Mouse (Mus musculus) hindbrain, embryonic 11.5 days (tissue): ENCODE data around the gene Msmb. TPM values are rescaled to one million over a fixed set of nuclear protein-coding genes. Genes with fewer than 3 reads are reported as not detected.

Source experiments
- ATAC-seq: fragments of 200-750 bp; cut with Nextera tagmentation; 2 replicates; pipeline ENCODE4 v1.8.0; 2017; ENCODE audit warnings: mild to moderate bottlenecking, moderate TSS enrichment, moderate library complexity; ENCODE audit not compliant: low FRiP score
- DNase-seq: peaks from one replicate; pipeline ENCODE4 v3.0.0-alpha.2; 2015; ENCODE audit warnings: low spot score
- H3K27ac ChIP-seq: fragments of 300-500 bp; sonication (generic); 2 replicates; pipeline ENCODE4 v1.5.1; 2014; ENCODE audit warnings: mild to moderate bottlenecking, low read depth, low read length
- H3K27me3 ChIP-seq: fragments of 300-500 bp; sonication (generic); 2 replicates; pipeline ENCODE4 v1.6.1; 2014; ENCODE audit warnings: mild to moderate bottlenecking, low read length, moderate library complexity, mixed read lengths; ENCODE audit not compliant: control insufficient read depth, insufficient read depth
- H3K36me3 ChIP-seq: fragments of 300-500 bp; sonication (generic); 2 replicates; pipeline ENCODE4 v1.6.1; 2014; ENCODE audit warnings: mild to moderate bottlenecking, low read length, moderate library complexity, mixed read lengths; ENCODE audit not compliant: control insufficient read depth, insufficient read depth
- H3K4me1 ChIP-seq: fragments of 300-500 bp; sonication (generic); replicated peaks from 2 replicates; pipeline ENCODE4 v1.6.1; 2014; ENCODE audit warnings: low read length, mixed read lengths; ENCODE audit not compliant: control insufficient read depth, insufficient read depth
- H3K4me2 ChIP-seq: fragments of 300-500 bp; sonication (generic); replicated peaks from 2 replicates; pipeline ENCODE4 v1.6.1; 2014; ENCODE audit warnings: mild to moderate bottlenecking, low read depth, low read length
- H3K4me3 ChIP-seq: fragments of 300-500 bp; sonication (generic); 2 replicates; pipeline ENCODE4 v1.5.1; 2014; ENCODE audit warnings: low read depth, low read length
- H3K9ac ChIP-seq: fragments of 300-500 bp; sonication (generic); 2 replicates; pipeline ENCODE4 v1.6.1; 2014; ENCODE audit warnings: low read depth, low read length
- H3K9me3 ChIP-seq: fragments of 300-500 bp; sonication (generic); 2 replicates; pipeline ENCODE4 v1.6.1; 2016; ENCODE audit warnings: low read length; ENCODE audit not compliant: control insufficient read depth
- WGBS: fragments of 180-500 bp; shearing (Covaris S2); extraction: QIAGEN DNeasy Blood & Tissue Kit; methylation state at CpG from one replicate; pipeline ENCODE4 v1.1.7; 2014; 5-methylcytosine and 5-hydroxymethylcytosine counted together
- polyA plus RNA-seq: library from polyadenylated mRNA; unstranded; fragments of >200 nt; fragmentation: Nextera tagmentation; extraction: Ambion mirVana; gene quantifications from 2 replicates; pipeline ENCODE4 v1.2.1, GENCODE M21; 2014

Msmb gene
- not detected in 2 replicates for polyA plus RNA-seq

DNA sequence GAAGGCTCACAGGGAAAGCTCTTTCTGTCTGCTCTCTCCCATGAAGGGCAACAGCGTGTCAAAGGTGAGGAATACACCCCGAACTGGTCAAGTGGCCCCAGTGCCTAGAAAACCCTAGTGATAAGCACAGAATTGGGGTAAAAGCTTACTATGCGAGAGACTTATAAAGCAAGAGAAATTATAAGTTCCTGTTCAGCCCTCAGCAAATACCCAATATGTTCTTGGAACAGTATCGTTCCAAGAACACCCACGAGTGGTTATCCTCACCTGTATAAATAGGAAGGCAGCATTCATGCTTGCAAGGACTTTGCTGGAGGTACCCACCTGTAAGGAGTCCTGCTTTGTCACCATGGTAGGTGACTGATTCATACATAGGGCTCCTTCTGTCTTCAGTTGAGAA, at the start of gene Msmb:
Msmb (plus strand) TSS at position 301 of the 400 bp plus-strand sequence.
- Histone ChIP-seq H3K36me3 (no peaks in the 10 kb centered on the region), H3K4me2 (no peak within 1 kb of the TSS), H3K27me3 (no peaks in the 10 kb centered on the region), H3K9ac (no peak within 1 kb of the TSS), H3K4me1 (no peaks in the 10 kb centered on the region), H3K27ac (no peak within 1 kb of the TSS), H3K9me3 (no peaks in the 10 kb centered on the region), H3K4me3 (no peak within 1 kb of the TSS)
- no peak for DNase-seq
- 91% methylated on average over 5 of the region's 5 CpGs for WGBS
- ATAC-seq = no peak

DNA sequence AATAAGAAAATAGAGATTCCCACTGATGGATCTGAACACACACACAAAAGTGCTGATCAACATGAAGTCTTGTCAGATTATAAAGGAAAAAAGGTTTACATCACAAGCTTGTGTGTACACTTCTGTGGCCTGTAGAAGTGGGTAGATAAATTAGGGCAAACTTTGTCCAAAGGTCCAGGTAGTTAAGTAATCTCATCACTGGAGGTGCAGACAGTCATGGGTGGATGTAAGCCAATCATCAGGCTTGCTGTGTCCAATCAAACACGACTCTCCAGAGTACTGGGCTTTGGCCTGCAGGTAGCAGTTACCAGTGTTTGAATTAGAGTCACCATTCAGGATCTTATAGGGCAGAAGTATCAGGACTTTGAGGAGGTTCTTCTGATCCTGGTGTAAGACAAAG, 48.8 kb upstream of the Msmb start:
- ATAC-seq = no peak

GRCm38 (mm10) chr14:32093500-32094117, 48.2 kb upstream of the Msmb start:
- Histone ChIP-seq H3K4me2 (no peak overlapping the region), H3K27me3 (no peaks in the 10 kb centered on the region), H3K36me3 (0 out of 2 replicates have a peak, but pooled peaks cover 3% of the 10 kb centered on the region), H3K27ac (no peak overlapping the region), H3K4me3 (no peak overlapping the region), H3K4me1 (no peaks in the 10 kb centered on the region), H3K9me3 (no peaks in the 10 kb centered on the region), H3K9ac (no peak overlapping the region)
- ATAC-seq = no peak
- 93% methylated on average over 11 of the region's 11 CpGs for WGBS
- DNase-seq = no peak

More for the DNA sequence above, 48.8 kb upstream of the Msmb start:
- Histone ChIP-seq H3K27ac (no peak overlapping the region), H3K4me1 (no peaks in the 10 kb centered on the region), H3K36me3 (0 out of 2 replicates have a peak, but pooled peaks cover 3% of the 10 kb centered on the region), H3K4me2 (no peak overlapping the region), H3K9ac (no peak overlapping the region), H3K27me3 (no peaks in the 10 kb centered on the region), H3K4me3 (no peak overlapping the region), H3K9me3 (no peaks in the 10 kb centered on the region)
- no peak for DNase-seq
- 68% methylated on average over 1 of the region's 1 CpGs for WGBS

DNA sequence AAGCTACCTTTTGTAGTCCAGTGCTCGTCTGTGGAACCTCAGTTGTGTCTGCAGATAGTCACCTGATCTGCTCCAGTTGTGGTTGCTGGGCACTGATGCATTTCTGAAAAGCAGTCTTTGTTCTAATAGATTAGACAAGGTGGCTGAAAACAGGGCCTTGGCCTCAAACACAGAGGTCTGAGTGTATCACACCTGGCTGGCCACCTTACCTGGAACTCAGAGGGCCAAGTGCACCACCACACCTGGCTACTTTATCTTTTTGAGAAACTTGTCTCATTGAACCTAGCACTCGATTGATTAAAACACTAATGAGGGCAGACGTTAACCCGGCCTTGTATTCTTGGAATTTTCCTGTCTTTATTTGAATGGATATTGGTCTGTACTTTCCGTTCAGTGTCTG, 46.2 kb upstream of the Msmb start:
- no peaks in the 10 kb centered on the region for H3K27me3 ChIP-seq
- H3K36me3 ChIP-seq = peaks cover 12% of the 10 kb centered on the region; the same call in 1 of the 2 replicates
- ATAC-seq = no peak
- H3K9ac ChIP-seq = no peak overlapping the region
- no peak overlapping the region for H3K27ac ChIP-seq
- no peaks in the 10 kb centered on the region for H3K4me1 ChIP-seq
- H3K4me2 ChIP-seq = no peak overlapping the region
- DNase-seq = no peak
- no peak overlapping the region for H3K4me3 ChIP-seq
- 91% methylated on average over 5 of the region's 5 CpGs for WGBS
- no peaks in the 10 kb centered on the region for H3K9me3 ChIP-seq

GRCm38 (mm10) chr14:32096740-32097139, 45.1 kb upstream of the Msmb start:
- Histone ChIP-seq H3K4me1 (no peaks in the 10 kb centered on the region), H3K27ac (no peak overlapping the region), H3K36me3 (peaks cover 12% of the 10 kb centered on the region; the same call in 1 of the 2 replicates), H3K4me2 (no peak overlapping the region), H3K9me3 (no peaks in the 10 kb centered on the region), H3K4me3 (no peak overlapping the region), H3K9ac (no peak overlapping the region), H3K27me3 (no peaks in the 10 kb centered on the region)
- no peak for ATAC-seq
- DNase-seq = no peak
- 81% methylated on average over 5 of the region's 5 CpGs for WGBS

- H3K27me3 ChIP-seq = no peaks in the 10 kb centered on the region
- H3K27ac ChIP-seq = no peak overlapping the region
- H3K36me3 ChIP-seq = peaks cover 12% of the 10 kb centered on the region; the same call in 1 of the 2 replicates
- H3K4me1 ChIP-seq = no peaks in the 10 kb centered on the region
- DNase-seq (no peak), ATAC-seq (no peak)
- no peak overlapping the region for H3K9ac ChIP-seq
- 93% methylated on average over 7 of the region's 7 CpGs for WGBS
- H3K4me3 ChIP-seq = no peak overlapping the region
- H3K9me3 ChIP-seq = no peaks in the 10 kb centered on the region
- no peak overlapping the region for H3K4me2 ChIP-seq
These were observed 44.1 kb upstream of the Msmb start for GRCm38 (mm10) chr14:32097691-32098090.

- H3K9ac ChIP-seq = no peak overlapping the region
- peaks cover 9% of the 10 kb centered on the region; the same call in 1 of the 2 replicates for H3K36me3 ChIP-seq
- no peak overlapping the region for H3K27ac ChIP-seq
- no peaks in the 10 kb centered on the region for H3K27me3 ChIP-seq
- no peak for ATAC-seq
- no peaks in the 10 kb centered on the region for H3K4me1 ChIP-seq
- H3K9me3 ChIP-seq = no peaks in the 10 kb centered on the region
- 88% methylated on average over 3 of the region's 3 CpGs for WGBS
- H3K4me3 ChIP-seq = no peak overlapping the region
- no peak overlapping the region for H3K4me2 ChIP-seq
- DNase-seq = no peak
These were observed 42.9 kb upstream of the Msmb start for GRCm38 (mm10) chr14:32098951-32099350.

- no peaks in the 10 kb centered on the region for H3K9me3 ChIP-seq
- no peaks in the 10 kb centered on the region for H3K4me1 ChIP-seq
- no peak overlapping the region for H3K9ac ChIP-seq
- no peak for ATAC-seq
- H3K4me2 ChIP-seq = no peak overlapping the region
- no peak overlapping the region for H3K4me3 ChIP-seq
- WGBS = 82% methylated on average over 4 of the region's 4 CpGs
- H3K36me3 ChIP-seq = peaks cover 9% of the 10 kb centered on the region; the same call in 1 of the 2 replicates
- H3K27ac ChIP-seq = no peak overlapping the region
- no peaks in the 10 kb centered on the region for H3K27me3 ChIP-seq
- no peak for DNase-seq
These were observed 38.3 kb upstream of the Msmb start for GRCm38 (mm10) chr14:32103556-32103955.

DNA sequence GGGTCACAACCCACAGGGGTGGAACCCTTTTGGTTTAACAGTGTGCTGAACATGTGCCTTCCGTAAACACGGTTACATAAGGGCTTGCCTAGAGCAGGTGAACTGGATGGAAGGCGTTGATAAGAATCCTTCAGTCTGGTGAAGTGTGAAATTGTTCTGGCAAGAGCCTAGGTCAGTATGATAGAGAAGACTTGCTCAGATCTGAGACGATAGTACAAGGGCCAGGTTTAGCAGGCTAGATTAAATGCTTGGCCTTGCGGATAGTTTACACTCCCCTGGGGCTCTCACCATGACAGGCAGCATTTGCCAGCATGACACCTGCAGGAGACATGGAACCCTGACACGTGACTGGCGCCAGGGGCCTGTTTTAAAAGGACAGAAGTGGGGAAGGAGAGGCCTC, 36.2 kb upstream of the Msmb start:
- 57% methylated on average over 7 of the region's 7 CpGs for WGBS
- Histone ChIP-seq H3K9me3 (no peaks in the 10 kb centered on the region), H3K4me3 (no peak overlapping the region), H3K27ac (no peak overlapping the region), H3K4me1 (no peaks in the 10 kb centered on the region), H3K4me2 (no peak overlapping the region), H3K36me3 (no peaks in the 10 kb centered on the region), H3K27me3 (no peaks in the 10 kb centered on the region), H3K9ac (no peak overlapping the region)
- ATAC-seq (no peak), DNase-seq (no peak)
